Mouse (Mus musculus) C2C12 (cell line): ENCODE results near the gene Eif4e. TPM values are rescaled to one million over a fixed set of nuclear protein-coding genes. Genes with fewer than 3 reads are reported as not detected.

ENCODE experiments used
- H3K27me3 ChIP-seq: one replicate; pipeline ENCODE4 v1.6.1; 2011; ENCODE audit not compliant: control insufficient read depth, insufficient read depth, insufficient read length
- H3K36me3 ChIP-seq: one replicate; pipeline ENCODE4 v1.6.1; 2011; ENCODE audit not compliant: control insufficient read depth, insufficient read depth
- H3K4me3 ChIP-seq: one replicate; pipeline ENCODE4 v1.5.1; 2011; ENCODE audit warnings: mild to moderate bottlenecking, control low read depth; ENCODE audit not compliant: poor library complexity, insufficient read depth, severe bottlenecking
- H3K79me2 ChIP-seq: one replicate; pipeline ENCODE4 v1.6.1; 2011; ENCODE audit not compliant: control insufficient read depth, insufficient read depth
- H3K79me3 ChIP-seq: one replicate; pipeline ENCODE4 v1.6.1; 2011; ENCODE audit warnings: low read depth, control low read depth
- H3ac ChIP-seq: one replicate; pipeline ENCODE3; 2011; ENCODE audit warnings: low read depth; ENCODE audit not compliant: control insufficient read depth, insufficient read length
- CEBPB ChIP-seq: IDR thresholded peaks from one replicate; pipeline ENCODE4 v1.6.1; 2011; ENCODE audit warnings: low read depth, mild to moderate bottlenecking, control low read depth, moderate library complexity
- CTCF ChIP-seq: IDR thresholded peaks from one replicate; pipeline ENCODE4 v1.5.1; 2011; ENCODE audit not compliant: control insufficient read depth, insufficient read depth, insufficient read length
- FOSL1 ChIP-seq: IDR thresholded peaks from one replicate; pipeline ENCODE4 v1.8.0; 2011; ENCODE audit warnings: mild to moderate bottlenecking, low read length; ENCODE audit not compliant: poor library complexity, insufficient read depth, severe bottlenecking
- MAX ChIP-seq: IDR thresholded peaks from one replicate; pipeline ENCODE4 v1.6.1; 2011; ENCODE audit warnings: mild to moderate bottlenecking, control low read depth
- MYOD1 ChIP-seq: IDR thresholded peaks from one replicate; pipeline ENCODE4 v1.6.1; 2011; ENCODE audit warnings: low read depth; ENCODE audit not compliant: control insufficient read depth, insufficient read length
- MYOG ChIP-seq: IDR thresholded peaks from one replicate; pipeline ENCODE4 v1.6.1; 2011; ENCODE audit not compliant: control insufficient read depth, insufficient read length; ENCODE audit errors: extremely low read depth
- USF1 ChIP-seq: IDR thresholded peaks from one replicate; pipeline ENCODE4 v1.6.1; 2011; ENCODE audit warnings: low read depth, mild to moderate bottlenecking, control low read depth, moderate library complexity
- long read RNA-seq, 2 experiments: library from polyadenylated mRNA; unstranded; transcript quantifications; one replicate each; pipeline ENCODE4 v2.0.0; 2019 to 2020
- polyA plus RNA-seq: library from polyadenylated mRNA; unstranded; fragments of >200 nt; fragmentation: generic; extraction: Trizol; gene quantifications from one replicate; pipeline ENCODE4 v1.2.1, GENCODE M21; 2012; ENCODE audit warnings: missing spikeins

Eif4e gene
- polyA plus RNA-seq = 134 TPM
- long read RNA-seq, experiment 1, transcript Eif4e-204 (7 exons, 1,421 nt) = major isoform, 219 of 249 reads
- long read RNA-seq, experiment 1, partial matches to known transcripts = 21 of 249 reads
- long read RNA-seq, experiment 1, other reads (novel, unspliced or antisense) = 8 of 249 reads
- long read RNA-seq, experiment 2, full-length matches to known transcripts = 940 of 975 reads
- long read RNA-seq, experiment 2, partial matches to known transcripts = 22 of 975 reads
- long read RNA-seq, experiment 2, other reads (novel, unspliced or antisense) = 13 of 975 reads

GRCm38 (mm10) chr3:138526073-138526915 is at the start of gene Eif4e:
Gene Eif4e (plus strand): TSS chr3:138526179.
- peak; percentile 92 for TF ChIP-seq FOSL1
- peak; percentile 22 for TF ChIP-seq MYOD1
- TF ChIP-seq USF1 = no peak
- peak within 1 kb of the TSS; percentile 25 for H3K4me3 ChIP-seq
- no peaks in the 10 kb centered on the region for H3K27me3 ChIP-seq
- peaks cover 35% of the 10 kb centered on the region for H3K79me3 ChIP-seq
- H3ac ChIP-seq = peak within 1 kb of the TSS; percentile 81
- H3K79me2 ChIP-seq = peaks cover 42% of the 10 kb centered on the region
- H3K36me3 ChIP-seq = peaks cover 15% of the 10 kb centered on the region

- Histone ChIP-seq H3K79me3 (peaks cover 39% of the 10 kb centered on the region), H3K4me3 (no peak overlapping the region), H3ac (no peak overlapping the region), H3K27me3 (no peaks in the 10 kb centered on the region), H3K79me2 (peaks cover 69% of the 10 kb centered on the region), H3K36me3 (peaks cover 70% of the 10 kb centered on the region)
- TF ChIP-seq CEBPB = no peak
Measured at GRCm38 (mm10) chr3:138479489-138479888, 46.5 kb upstream of the Eif4e start.

GRCm38 (mm10) chr3:138481526-138482284 is 44.3 kb upstream of the Eif4e start:
- H3K4me3 ChIP-seq = no peak overlapping the region
- H3ac ChIP-seq = no peak overlapping the region
- H3K79me3 ChIP-seq = peaks cover 54% of the 10 kb centered on the region
- peaks cover 72% of the 10 kb centered on the region for H3K79me2 ChIP-seq
- TF ChIP-seq CTCF (no peak), FOSL1 (no peak), MYOG (no peak), USF1 (no peak), CEBPB (no peak), MAX (no peak), MYOD1 (no peak)
- H3K27me3 ChIP-seq = no peaks in the 10 kb centered on the region
- peaks cover 74% of the 10 kb centered on the region for H3K36me3 ChIP-seq

GRCm38 (mm10) chr3:138483240-138483639 is 42.7 kb upstream of the Eif4e start:
- H3K79me3 ChIP-seq = peaks cover 64% of the 10 kb centered on the region
- TF ChIP-seq FOSL1 (no peak), MYOG (no peak), MAX (no peak), CTCF (no peak), CEBPB (no peak), MYOD1 (no peak), USF1 (no peak)
- H3K79me2 ChIP-seq = peaks cover 87% of the 10 kb centered on the region
- no peak overlapping the region for H3K4me3 ChIP-seq
- no peaks in the 10 kb centered on the region for H3K27me3 ChIP-seq
- H3ac ChIP-seq = no peak overlapping the region
- H3K36me3 ChIP-seq = peaks cover 64% of the 10 kb centered on the region

GRCm38 (mm10) chr3:138488584-138489326 is 37.2 kb upstream of the Eif4e start:
- peaks cover 46% of the 10 kb centered on the region for H3K79me3 ChIP-seq
- H3K27me3 ChIP-seq = no peaks in the 10 kb centered on the region
- H3K4me3 ChIP-seq = peak overlapping the region; percentile 75
- peaks cover 17% of the 10 kb centered on the region for H3K36me3 ChIP-seq
- H3ac ChIP-seq = peak overlapping the region; percentile 93
- TF ChIP-seq MYOG (no peak), MYOD1 (no peak), CEBPB (no peak), CTCF (no peak), USF1 (no peak), FOSL1 (no peak), MAX (no peak)
- peaks cover 55% of the 10 kb centered on the region for H3K79me2 ChIP-seq
